Mouse (Mus musculus) megakaryocyte, embryonic 14.5 days (primary cell): ENCODE measurements around the gene Upp2.

Experiments used
- FLI1 ChIP-seq: IDR thresholded peaks from 2 replicates; pipeline ENCODE4 v1.6.1; 2012; ENCODE audit warnings: low read length, inconsistent platforms, mixed read lengths
- GATA1 ChIP-seq: IDR thresholded peaks from 3 replicates; pipeline ENCODE4 v1.6.1; 2012; ENCODE audit warnings: mixed read lengths, low read length, inconsistent platforms, borderline replicate concordance

DNA sequence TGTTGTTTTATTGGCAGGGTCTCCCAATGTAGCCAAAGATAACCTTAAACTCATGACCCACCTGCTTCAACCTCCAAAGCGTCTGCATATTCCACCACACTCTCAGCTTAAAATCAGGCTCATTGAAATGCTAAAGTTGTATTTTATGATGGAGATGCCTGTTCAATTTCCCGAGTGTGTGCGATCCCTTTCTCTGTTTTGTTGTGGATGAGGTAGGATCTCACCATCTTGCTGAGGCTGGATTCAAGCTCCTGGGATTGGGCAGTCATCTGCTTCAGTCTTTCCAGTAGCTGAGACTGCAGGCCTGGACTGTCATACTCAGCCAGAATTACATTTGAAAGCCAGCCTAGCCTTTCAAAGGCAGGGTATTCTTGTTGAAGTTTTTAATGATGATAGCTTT, 37.7 kb downstream of the Upp2 start:
- TF ChIP-seq GATA1 (no peak), FLI1 (no peak)
